Mouse (Mus musculus) lung, adult 2 months (tissue): ENCODE measurements at regions not wholly inside any gene's neighbourhood (a gene's known extent, or its start where the extent isn't known, plus 50 kb on each side); places are given as distances from the start of the nearest gene placed in this dataset.

Experiments
- CTCF ChIP-seq: fragments of 200-500 bp; IDR thresholded peaks from 2 replicates; pipeline ENCODE4 v1.5.1; 2011; ENCODE audit warnings: mild to moderate bottlenecking, low read length, control low read depth; ENCODE audit not compliant: insufficient read depth
- POLR2A ChIP-seq: fragments of 200-500 bp; IDR thresholded peaks from 2 replicates; pipeline ENCODE4 v1.6.1; 2011; ENCODE audit warnings: low read depth, mild to moderate bottlenecking, control low read depth, low read length, borderline replicate concordance; ENCODE audit errors: extremely low read depth

GRCm38 (mm10) chr13:101161768-101162167 lies 328.5 kb upstream of the Slc30a5 start:
- TF ChIP-seq CTCF: no peak
- TF ChIP-seq POLR2A: no peak
